Mouse (Mus musculus) forebrain, embryonic 11.5 days (tissue): ENCODE data around the gene Ppp1r18. TPM values are rescaled to one million over a fixed set of nuclear protein-coding genes. Genes with fewer than 3 reads are reported as not detected.

Experiments used
- ATAC-seq: fragments of 200-750 bp; cut with Nextera tagmentation; replicated peaks from 2 replicates; pipeline ENCODE4 v1.8.0; 2017; ENCODE audit warnings: moderate TSS enrichment; ENCODE audit not compliant: low FRiP score
- DNase-seq: peaks from one replicate; pipeline ENCODE4 v3.0.0-alpha.2; 2017; ENCODE audit warnings: low spot score
- H3K27ac ChIP-seq: fragments of 300-500 bp; sonication (generic); 2 replicates; pipeline ENCODE4 v1.5.1; 2014; ENCODE audit warnings: low read depth, low read length
- H3K27me3 ChIP-seq: fragments of 300-500 bp; sonication (generic); 2 replicates; pipeline ENCODE4 v1.6.1; 2014; ENCODE audit warnings: mild to moderate bottlenecking, low read length, mixed read lengths; ENCODE audit not compliant: control insufficient read depth, insufficient read depth
- H3K36me3 ChIP-seq: fragments of 300-500 bp; sonication (generic); 2 replicates; pipeline ENCODE4 v1.6.1; 2014; ENCODE audit warnings: mild to moderate bottlenecking, low read length, moderate library complexity, mixed read lengths; ENCODE audit not compliant: control insufficient read depth, insufficient read depth
- H3K4me1 ChIP-seq: fragments of 300-500 bp; sonication (generic); replicated peaks from 2 replicates; pipeline ENCODE4 v1.6.1; 2014; ENCODE audit warnings: low read length, mixed read lengths; ENCODE audit not compliant: control insufficient read depth, insufficient read depth
- H3K4me2 ChIP-seq: fragments of 300-500 bp; sonication (generic); 2 replicates; pipeline ENCODE4 v1.6.1; 2014; ENCODE audit warnings: low read depth, mild to moderate bottlenecking, low read length, moderate library complexity, mixed read lengths; ENCODE audit not compliant: severe bottlenecking
- H3K4me3 ChIP-seq: fragments of 300-500 bp; sonication (generic); 2 replicates; pipeline ENCODE4 v1.5.1; 2014; ENCODE audit warnings: low read depth, low read length
- H3K9ac ChIP-seq: fragments of 300-500 bp; sonication (generic); 2 replicates; pipeline ENCODE4 v1.6.1; 2014; ENCODE audit warnings: low read length
- H3K9me3 ChIP-seq: fragments of 300-500 bp; sonication (generic); 2 replicates; pipeline ENCODE4 v1.6.1; 2016; ENCODE audit warnings: low read length, mixed read lengths; ENCODE audit not compliant: control insufficient read depth
- WGBS: fragments of 180-500 bp; shearing (Covaris S2); extraction: QIAGEN DNeasy Blood & Tissue Kit; methylation state at CpG from one replicate; pipeline ENCODE4 v1.1.7; 2014; 5-methylcytosine and 5-hydroxymethylcytosine counted together
- polyA plus RNA-seq: library from polyadenylated mRNA; unstranded; fragments of >200 nt; fragmentation: Nextera tagmentation; extraction: Ambion mirVana; gene quantifications from 2 replicates; pipeline ENCODE4 v1.2.1, GENCODE M21; 2014

Ppp1r18 gene
- polyA plus RNA-seq, 1 experiment from 2014 or later = 25.1 TPM

- DNase-seq (peak; percentile 79), ATAC-seq (peak; percentile 20)
- H3K4me1 ChIP-seq = peaks cover 13% of the 10 kb centered on the region
- H3K9me3 ChIP-seq = no peaks in the 10 kb centered on the region
- peak overlapping the region; percentile 95 for H3K27ac ChIP-seq
- H3K4me3 ChIP-seq = peak overlapping the region; percentile 70
- H3K36me3 ChIP-seq = no peaks in the 10 kb centered on the region
- H3K27me3 ChIP-seq = no peaks in the 10 kb centered on the region
- under 1% methylated on average over 13 of the region's 13 CpGs for WGBS
- peak overlapping the region; percentile 97 for H3K9ac ChIP-seq
- peak overlapping the region; percentile 54 for H3K4me2 ChIP-seq
Measured at GRCm38 (mm10) chr17:35917463-35918251, 52.3 kb downstream of the Ppp1r18 start.

GRCm38 (mm10) chr17:35918276-35919059, 53.1 kb downstream of the Ppp1r18 start:
- WGBS = under 1% methylated on average over 11 of the region's 11 CpGs
- Histone ChIP-seq H3K27me3 (no peaks in the 10 kb centered on the region), H3K4me1 (peaks cover 13% of the 10 kb centered on the region), H3K36me3 (peaks cover under 1% of the 10 kb centered on the region; the same call in 1 of the 2 replicates), H3K4me3 (peak overlapping the region; percentile 70), H3K27ac (peak overlapping the region; percentile 95), H3K9ac (peak overlapping the region; percentile 97), H3K9me3 (no peaks in the 10 kb centered on the region), H3K4me2 (peak overlapping the region; percentile 54)
- peak; percentile 79 for DNase-seq
- ATAC-seq = no peak

DNA sequence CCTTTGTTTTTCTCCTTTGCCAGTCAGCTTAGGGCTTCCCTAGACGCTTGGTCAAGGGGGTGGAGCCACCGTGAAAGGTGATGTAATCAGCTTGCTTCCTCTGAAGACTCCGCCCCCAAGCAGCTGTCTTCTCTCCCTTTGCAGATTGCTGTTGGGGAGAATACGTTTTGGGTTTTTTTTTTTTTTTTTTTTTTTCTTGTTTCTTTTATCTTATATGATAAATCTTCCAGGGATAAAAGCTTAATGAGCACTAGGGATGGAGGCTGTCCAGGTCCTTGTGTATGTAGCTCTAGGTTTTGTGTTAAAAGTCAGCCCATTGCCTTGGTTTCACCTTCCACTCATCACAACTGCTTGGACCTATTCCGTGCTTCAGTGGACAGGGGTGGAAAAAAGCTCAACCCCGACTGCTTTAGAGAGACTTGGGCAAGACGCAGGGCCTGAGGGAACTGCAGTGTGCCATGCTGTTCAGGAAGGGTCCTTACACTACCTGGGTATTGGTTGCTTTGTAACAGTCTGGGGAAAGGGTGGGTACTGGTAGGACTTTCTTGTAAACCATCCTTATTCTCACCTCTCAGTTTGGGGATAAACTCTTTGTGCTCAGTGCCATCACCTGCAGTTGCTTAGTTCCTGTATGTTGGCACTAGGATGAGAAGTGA, 53.8 kb downstream of the Ppp1r18 start:
- peaks cover 7% of the 10 kb centered on the region; the same call in 1 of the 2 replicates for H3K36me3 ChIP-seq
- peak overlapping the region; percentile 95 for H3K27ac ChIP-seq
- H3K4me1 ChIP-seq = peaks cover 13% of the 10 kb centered on the region
- peak; percentile 91 for DNase-seq
- H3K4me2 ChIP-seq = peak overlapping the region; percentile 54
- peak; percentile 49 for ATAC-seq
- 13% methylated on average over 7 of the region's 7 CpGs for WGBS
- no peaks in the 10 kb centered on the region for H3K27me3 ChIP-seq
- H3K9me3 ChIP-seq = no peaks in the 10 kb centered on the region
- peak overlapping the region; percentile 97 for H3K9ac ChIP-seq
- peak overlapping the region; percentile 70 for H3K4me3 ChIP-seq

GRCm38 (mm10) chr17:35919864-35920301, 54.5 kb downstream of the Ppp1r18 start:
- peak overlapping the region; percentile 70; the same call in 1 of the 2 replicates for H3K4me3 ChIP-seq
- H3K9ac ChIP-seq = peak overlapping the region; percentile 97
- WGBS = 58% methylated on average over 6 of the region's 6 CpGs
- H3K27ac ChIP-seq = peak overlapping the region; percentile 95
- peaks cover 13% of the 10 kb centered on the region for H3K4me1 ChIP-seq
- peak overlapping the region; percentile 54 for H3K4me2 ChIP-seq
- H3K36me3 ChIP-seq = peaks cover 8% of the 10 kb centered on the region; the same call in 1 of the 2 replicates
- H3K9me3 ChIP-seq = no peaks in the 10 kb centered on the region
- no peak for ATAC-seq
- DNase-seq = no peak
- no peaks in the 10 kb centered on the region for H3K27me3 ChIP-seq

GRCm38 (mm10) chr17:35920384-35920783, 55.0 kb downstream of the Ppp1r18 start:
- Histone ChIP-seq H3K9ac (peak overlapping the region; percentile 97; the same call in 1 of the 2 replicates), H3K4me1 (peaks cover 11% of the 10 kb centered on the region), H3K36me3 (peaks cover 10% of the 10 kb centered on the region; the same call in 1 of the 2 replicates), H3K4me2 (peak overlapping the region; percentile 54; the same call in 1 of the 2 replicates), H3K9me3 (no peaks in the 10 kb centered on the region), H3K27me3 (no peaks in the 10 kb centered on the region), H3K27ac (peak overlapping the region; percentile 95), H3K4me3 (no peak overlapping the region)
- 90% methylated on average over 1 of the region's 1 CpGs for WGBS
- DNase-seq (no peak), ATAC-seq (no peak)

GRCm38 (mm10) chr17:35920862-35921562, 55.6 kb downstream of the Ppp1r18 start:
- Histone ChIP-seq H3K4me3 (no peak overlapping the region), H3K36me3 (peaks cover 12% of the 10 kb centered on the region; the same call in 1 of the 2 replicates), H3K27ac (peak overlapping the region; percentile 44), H3K4me2 (no peak overlapping the region), H3K27me3 (no peaks in the 10 kb centered on the region), H3K9me3 (no peaks in the 10 kb centered on the region), H3K9ac (peak overlapping the region; percentile 9; the same call in 1 of the 2 replicates), H3K4me1 (peaks cover 9% of the 10 kb centered on the region)
- WGBS = 78% methylated on average over 5 of the region's 5 CpGs
- no peak for DNase-seq
- no peak for ATAC-seq

GRCm38 (mm10) chr17:35921710-35922109, 56.3 kb downstream of the Ppp1r18 start:
- Histone ChIP-seq H3K4me2 (no peak overlapping the region), H3K9ac (no peak overlapping the region), H3K27ac (no peak overlapping the region), H3K4me3 (no peak overlapping the region), H3K27me3 (no peaks in the 10 kb centered on the region), H3K4me1 (peaks cover 9% of the 10 kb centered on the region), H3K9me3 (no peaks in the 10 kb centered on the region), H3K36me3 (peaks cover 16% of the 10 kb centered on the region; the same call in 1 of the 2 replicates)
- no peak for DNase-seq
- 91% methylated on average over 4 of the region's 4 CpGs for WGBS
- no peak for ATAC-seq
